Mouse (Mus musculus) intestine, embryonic 14.5 days (tissue): ENCODE data around the gene Smad6. TPM values are rescaled to one million over a fixed set of nuclear protein-coding genes. Genes with fewer than 3 reads are reported as not detected.
A peak's percentile ranks its signal among the peaks of the same experiment; 100 is the strongest.

ENCODE experiments used
- ATAC-seq: fragments of 200-750 bp; cut with Nextera tagmentation; replicated peaks from 2 replicates; pipeline ENCODE4 v1.8.0; 2017; ENCODE audit warnings: low read depth, moderate number of reproducible peaks, moderate TSS enrichment, moderate library complexity; ENCODE audit not compliant: low FRiP score, low TSS enrichment
- DNase-seq: peaks from one replicate; pipeline ENCODE4 v3.0.0-alpha.2; 2018; ENCODE audit warnings: low spot score
- H3K27ac ChIP-seq: fragments of 300-500 bp; sonication (generic); 2 replicates; pipeline ENCODE4 v1.5.1; 2014; ENCODE audit warnings: low read depth, mild to moderate bottlenecking, control low read depth
- H3K27me3 ChIP-seq: fragments of 300-500 bp; sonication (generic); replicated peaks from 2 replicates; pipeline ENCODE4 v1.6.1; 2014; ENCODE audit warnings: low read length, control low read depth; ENCODE audit not compliant: control insufficient read depth, insufficient read depth
- H3K36me3 ChIP-seq: fragments of 300-500 bp; sonication (generic); 2 replicates; pipeline ENCODE4 v1.6.1; 2014; ENCODE audit warnings: low read length, control low read depth; ENCODE audit not compliant: control insufficient read depth, insufficient read depth
- H3K4me1 ChIP-seq: fragments of 300-500 bp; sonication (generic); replicated peaks from 2 replicates; pipeline ENCODE4 v1.6.1; 2014; ENCODE audit warnings: low read length, control low read depth, mixed read lengths; ENCODE audit not compliant: control insufficient read depth, insufficient read depth
- H3K4me2 ChIP-seq: fragments of 300-500 bp; sonication (generic); 2 replicates; pipeline ENCODE4 v1.6.1; 2014; ENCODE audit warnings: low read length
- H3K4me3 ChIP-seq: fragments of 300-500 bp; sonication (generic); 2 replicates; pipeline ENCODE4 v1.5.1; 2014; ENCODE audit warnings: low read depth, low read length, control low read depth, mixed read lengths
- H3K9ac ChIP-seq: fragments of 300-500 bp; sonication (generic); 2 replicates; pipeline ENCODE4 v1.6.1; 2014; ENCODE audit warnings: mild to moderate bottlenecking, low read length
- H3K9me3 ChIP-seq: fragments of 300-500 bp; sonication (generic); 2 replicates; pipeline ENCODE4 v1.6.1; 2016; ENCODE audit warnings: low read length, control low read depth; ENCODE audit not compliant: control insufficient read depth
- WGBS: fragments of 180-500 bp; shearing (Covaris S2); extraction: QIAGEN DNeasy Blood & Tissue Kit; methylation state at CpG from one replicate; pipeline ENCODE4 v1.1.7; 2014; 5-methylcytosine and 5-hydroxymethylcytosine counted together
- polyA plus RNA-seq: library from polyadenylated mRNA; unstranded; fragments of >200 nt; fragmentation: Nextera tagmentation; extraction: Ambion mirVana; gene quantifications from 2 replicates; pipeline ENCODE4 v1.2.1, GENCODE M21; 2014

Gene Smad6
- polyA plus RNA-seq, 1 experiment from 2014 or later = 9.3 TPM

DNA sequence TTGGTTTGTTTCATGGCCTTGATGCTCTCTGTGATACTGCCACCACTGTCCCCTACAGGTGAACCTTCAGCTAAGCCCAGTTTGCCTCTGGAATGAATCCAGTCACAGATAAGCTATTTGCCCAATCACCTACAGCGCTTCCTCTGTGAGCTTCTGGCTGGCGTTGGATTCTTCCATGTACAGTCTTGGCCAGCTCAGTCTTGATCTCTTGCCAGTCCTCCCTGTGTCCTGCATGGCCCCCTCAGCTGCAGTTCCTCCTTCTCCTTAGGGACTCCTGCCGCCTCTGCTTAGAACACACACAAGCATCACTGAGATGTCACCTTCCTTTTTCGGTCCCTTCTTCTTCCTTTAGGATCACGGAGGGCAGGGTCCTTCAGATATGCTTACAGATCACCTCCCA, 85.6 kb downstream of the Smad6 start:
- no peak for DNase-seq

DNA sequence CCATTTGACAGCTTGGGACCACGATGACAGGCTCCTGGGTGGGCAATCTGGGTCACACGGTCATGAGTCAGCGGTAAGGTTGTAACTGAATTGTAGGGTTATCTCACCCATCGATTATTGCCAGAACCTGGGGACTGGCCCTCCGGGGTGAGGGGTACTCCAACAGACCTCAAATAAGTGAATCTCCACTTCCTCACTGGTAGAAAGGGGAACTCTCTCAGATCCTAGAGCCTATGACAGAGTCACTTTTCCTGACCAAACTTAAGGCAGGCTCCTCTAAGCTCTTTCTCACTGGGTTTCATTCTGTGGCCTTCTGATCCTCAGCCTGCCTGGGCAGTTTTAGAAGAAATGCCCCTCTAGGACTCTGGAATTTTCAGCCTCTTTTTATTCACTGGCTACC, 88.8 kb downstream of the Smad6 start:
- 21% methylated on average over 5 of the region's 5 CpGs for WGBS
- Histone ChIP-seq H3K27me3 (no peaks in the 10 kb centered on the region), H3K4me3 (no peak overlapping the region), H3K9ac (no peak overlapping the region), H3K4me1 (peaks cover 8% of the 10 kb centered on the region), H3K27ac (no peak overlapping the region), H3K4me2 (no peak overlapping the region), H3K9me3 (no peaks in the 10 kb centered on the region), H3K36me3 (no peaks in the 10 kb centered on the region)
- ATAC-seq (no peak), DNase-seq (no peak)

More for the DNA sequence above, 85.6 kb downstream of the Smad6 start:
- no peak for ATAC-seq
- Histone ChIP-seq H3K9me3 (no peaks in the 10 kb centered on the region), H3K9ac (no peak overlapping the region), H3K27me3 (no peaks in the 10 kb centered on the region), H3K36me3 (no peaks in the 10 kb centered on the region), H3K27ac (no peak overlapping the region), H3K4me3 (no peak overlapping the region), H3K4me1 (peaks cover 2% of the 10 kb centered on the region; the same call in 1 of the 2 replicates), H3K4me2 (no peak overlapping the region)
- WGBS = 78% methylated on average over 5 of the region's 5 CpGs

DNA sequence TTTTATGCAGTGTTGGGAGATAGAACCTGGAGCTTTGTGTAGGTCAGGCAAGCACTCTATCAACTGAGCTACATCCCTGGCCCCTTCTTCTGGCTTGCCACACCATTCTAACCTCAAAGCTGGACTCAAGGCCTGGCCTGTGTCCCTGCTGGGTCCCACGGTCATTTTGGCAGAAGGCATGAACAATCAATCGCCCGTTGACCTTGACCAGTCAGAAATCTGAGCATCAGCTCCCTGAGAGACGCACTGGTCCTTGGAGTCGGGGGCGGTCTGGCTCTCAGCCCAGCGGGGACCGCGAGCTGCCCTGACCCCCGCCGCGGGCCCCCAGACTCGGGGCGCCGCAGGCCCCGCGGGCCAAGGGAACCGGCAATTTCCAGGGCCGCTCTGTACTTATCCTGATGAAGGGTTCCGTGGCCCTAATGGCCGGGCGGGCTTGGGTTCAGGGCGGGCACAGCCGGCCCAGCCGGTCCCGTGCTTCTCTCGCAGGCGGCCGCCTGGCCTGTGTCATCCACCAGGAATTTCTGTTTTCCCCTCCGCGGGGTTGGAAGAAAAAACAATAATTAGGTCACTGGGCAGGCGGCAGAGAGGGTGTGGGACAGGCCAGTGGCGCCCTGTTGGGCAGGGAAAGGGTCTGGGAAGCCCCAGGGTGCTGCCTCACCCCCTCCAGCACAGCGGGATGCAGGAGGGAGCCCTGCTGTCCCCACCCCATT, 94.4 kb downstream of the Smad6 start:
- Histone ChIP-seq H3K9me3 (no peaks in the 10 kb centered on the region), H3K4me1 (peaks cover 29% of the 10 kb centered on the region), H3K9ac (peak overlapping the region; percentile 45), H3K4me2 (peak overlapping the region; percentile 62), H3K4me3 (peak overlapping the region; percentile 16), H3K27me3 (no peaks in the 10 kb centered on the region), H3K36me3 (no peaks in the 10 kb centered on the region), H3K27ac (no peak overlapping the region)
- DNase-seq = peak; percentile 71
- WGBS = 4% methylated on average over 34 of the region's 34 CpGs
- ATAC-seq = peak; percentile 56

DNA sequence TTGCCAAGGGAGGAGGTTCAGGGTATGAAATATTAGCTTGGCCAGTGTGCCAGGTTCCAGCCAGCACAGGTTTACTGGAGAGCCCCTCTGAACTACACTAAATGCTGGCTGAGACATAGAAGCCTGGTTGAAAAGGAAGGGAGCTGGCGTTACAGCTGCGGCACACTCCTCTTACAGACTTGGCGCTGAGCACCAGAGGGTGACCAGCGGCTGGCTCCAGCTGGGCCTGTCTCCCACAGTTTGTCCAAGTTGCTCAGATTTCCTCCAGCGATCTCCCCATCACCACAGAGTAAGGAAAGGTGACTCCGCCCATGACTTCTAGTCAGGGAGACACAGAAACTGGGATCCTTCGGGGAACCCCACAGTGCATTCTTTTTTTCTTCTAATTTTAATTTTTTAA, 95.5 kb downstream of the Smad6 start:
- Histone ChIP-seq H3K4me3 (no peak overlapping the region), H3K9ac (no peak overlapping the region), H3K4me2 (no peak overlapping the region), H3K36me3 (no peaks in the 10 kb centered on the region), H3K4me1 (peaks cover 29% of the 10 kb centered on the region), H3K9me3 (no peaks in the 10 kb centered on the region), H3K27me3 (no peaks in the 10 kb centered on the region), H3K27ac (no peak overlapping the region)
- no peak for ATAC-seq
- 66% methylated on average over 7 of the region's 7 CpGs for WGBS
- DNase-seq = no peak

DNA sequence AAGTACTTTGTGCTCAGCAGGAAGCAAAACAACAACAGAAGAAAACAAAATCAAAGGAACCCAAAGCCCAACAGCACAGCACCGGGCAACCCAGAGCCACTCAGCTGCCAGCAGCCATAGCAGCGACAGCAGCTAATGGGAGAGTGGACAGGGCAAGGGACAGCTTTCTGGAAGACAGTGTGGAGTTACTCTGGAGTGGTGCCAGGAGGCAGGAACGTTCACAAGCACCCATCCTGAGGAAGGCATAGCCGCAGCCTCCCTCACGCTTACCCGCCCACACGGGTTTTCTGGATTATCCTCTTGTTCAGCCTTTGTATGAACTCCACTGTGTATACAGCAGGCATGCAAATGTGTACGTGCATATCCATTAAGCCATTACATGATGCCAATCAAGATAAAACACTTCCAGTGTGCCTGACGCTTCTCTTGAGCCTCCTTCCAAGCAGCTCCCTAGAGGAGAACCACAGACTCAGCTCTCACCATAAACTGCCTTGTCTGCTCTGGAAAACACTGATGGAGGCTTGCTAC, 98.6 kb downstream of the Smad6 start:
- Histone ChIP-seq H3K9me3 (no peaks in the 10 kb centered on the region), H3K4me2 (no peak overlapping the region), H3K27ac (no peak overlapping the region), H3K4me1 (peaks cover 22% of the 10 kb centered on the region), H3K36me3 (no peaks in the 10 kb centered on the region), H3K9ac (no peak overlapping the region), H3K27me3 (no peaks in the 10 kb centered on the region), H3K4me3 (no peak overlapping the region)
- no peak for ATAC-seq
- no peak for DNase-seq
- 55% methylated on average over 9 of the region's 9 CpGs for WGBS

DNA sequence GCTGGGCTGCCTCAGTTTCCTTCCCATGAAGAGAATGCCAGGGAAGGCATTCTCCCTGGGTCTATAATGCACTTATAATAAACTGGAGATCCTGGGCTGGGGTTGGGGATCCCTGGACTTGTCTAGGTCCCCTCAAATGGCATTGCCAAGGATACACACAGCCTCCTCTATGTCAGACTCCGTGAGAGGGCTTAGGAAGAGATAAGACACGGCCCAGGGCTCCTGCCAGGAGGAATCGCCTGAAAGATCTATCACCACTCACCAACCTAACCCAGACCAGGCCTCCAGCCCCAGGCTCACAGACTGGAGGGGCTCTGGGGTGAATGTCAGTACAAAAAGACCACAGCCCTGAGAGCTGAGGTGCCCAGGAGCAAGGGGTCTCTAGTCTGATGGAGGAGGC, 102.2 kb downstream of the Smad6 start:
- H3K27ac ChIP-seq = no peak overlapping the region
- H3K4me1 ChIP-seq = peaks cover 10% of the 10 kb centered on the region

DNA sequence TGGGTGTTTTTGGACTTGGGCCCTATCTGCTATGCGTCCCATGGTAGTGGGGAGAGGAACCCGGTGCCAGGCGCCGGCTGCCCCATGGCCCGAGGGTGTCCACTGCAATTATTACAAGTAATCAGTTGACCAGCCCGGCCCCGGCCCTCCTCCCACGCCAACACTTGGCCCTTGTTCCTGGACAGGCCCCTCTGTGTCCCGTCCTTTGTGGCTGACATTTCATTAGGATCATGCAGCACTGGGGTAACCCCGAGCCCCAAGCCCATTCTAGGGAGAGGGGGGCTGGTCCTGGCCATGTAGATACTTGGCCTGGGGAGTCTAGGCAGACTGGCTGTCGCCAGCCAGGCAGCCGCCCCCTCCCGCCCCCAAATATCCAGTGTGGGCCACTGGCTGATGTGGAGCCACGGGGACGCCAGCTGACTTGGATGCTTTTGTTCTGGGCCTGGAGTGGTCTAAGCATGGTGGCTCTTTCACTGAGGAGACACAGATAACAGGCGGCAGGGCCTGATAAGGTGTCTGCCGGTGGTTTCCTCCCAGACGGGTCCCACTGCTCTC, 102.8 kb downstream of the Smad6 start:
- Histone ChIP-seq H3K4me1 (peaks cover 14% of the 10 kb centered on the region), H3K36me3 (no peaks in the 10 kb centered on the region), H3K27me3 (no peaks in the 10 kb centered on the region), H3K4me2 (no peak overlapping the region), H3K4me3 (no peak overlapping the region), H3K27ac (no peak overlapping the region), H3K9me3 (no peaks in the 10 kb centered on the region), H3K9ac (no peak overlapping the region)
- ATAC-seq (no peak), DNase-seq (no peak)
- WGBS = 74% methylated on average over 18 of the region's 18 CpGs

More for the DNA sequence above, 102.2 kb downstream of the Smad6 start:
- Histone ChIP-seq H3K9ac (no peak overlapping the region), H3K9me3 (no peaks in the 10 kb centered on the region), H3K36me3 (no peaks in the 10 kb centered on the region), H3K4me3 (no peak overlapping the region), H3K4me2 (no peak overlapping the region), H3K27me3 (no peaks in the 10 kb centered on the region)
- ATAC-seq (no peak), DNase-seq (no peak)
- 56% methylated on average over 3 of the region's 3 CpGs for WGBS

DNA sequence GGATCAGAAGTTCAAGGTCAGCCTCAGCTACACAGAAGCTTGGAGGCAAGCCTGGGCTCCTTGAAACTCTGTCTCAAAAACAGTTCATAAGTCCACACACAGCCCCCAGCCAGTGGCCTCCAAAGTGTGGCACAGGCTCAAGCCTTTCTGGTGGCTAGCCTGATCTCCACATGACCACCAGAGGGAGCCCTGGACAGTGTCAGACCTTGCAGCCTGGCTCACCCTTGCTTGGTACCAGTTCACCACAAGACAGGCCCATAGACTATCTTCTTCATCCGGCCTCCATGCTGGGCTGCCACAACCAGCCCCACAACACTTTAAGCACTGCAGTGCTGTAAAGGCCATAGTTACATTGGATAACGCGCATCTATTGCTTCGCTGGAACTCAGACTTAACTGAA, 103.6 kb downstream of the Smad6 start:
- no peaks in the 10 kb centered on the region for H3K36me3 ChIP-seq
- WGBS = 72% methylated on average over 4 of the region's 4 CpGs
- H3K27me3 ChIP-seq = no peaks in the 10 kb centered on the region
- ATAC-seq (0 out of 2 replicates have a peak, but pooled peaks have one; percentile 40), DNase-seq (peak; percentile 82)
- no peak overlapping the region for H3K4me3 ChIP-seq
- peaks cover 13% of the 10 kb centered on the region for H3K4me1 ChIP-seq
- H3K9me3 ChIP-seq = no peaks in the 10 kb centered on the region
- H3K4me2 ChIP-seq = no peak overlapping the region
- no peak overlapping the region for H3K9ac ChIP-seq
- H3K27ac ChIP-seq = no peak overlapping the region

DNA sequence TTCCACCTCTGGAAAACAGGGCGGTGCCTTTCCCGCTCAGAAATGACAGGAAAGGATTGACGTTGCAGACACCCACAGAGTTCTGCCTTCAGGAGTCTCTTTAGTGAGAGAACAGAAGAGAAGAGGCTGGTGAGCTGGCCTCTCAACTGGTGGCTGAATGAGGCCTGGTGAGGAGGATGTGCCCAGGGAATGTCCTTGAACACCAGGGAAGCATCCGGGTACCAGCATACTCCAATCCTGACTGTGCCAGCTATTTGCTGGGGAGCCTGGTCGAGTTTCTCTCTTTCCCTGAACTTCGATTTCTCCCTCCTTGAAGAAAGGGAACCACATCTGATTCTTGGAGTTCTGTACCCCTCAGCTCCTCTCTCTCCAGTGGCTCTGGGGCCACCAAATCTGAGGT, 105.4 kb downstream of the Smad6 start:
- 74% methylated on average over 6 of the region's 6 CpGs for WGBS
- Histone ChIP-seq H3K9ac (no peak overlapping the region), H3K4me2 (no peak overlapping the region), H3K4me1 (peaks cover 14% of the 10 kb centered on the region), H3K36me3 (no peaks in the 10 kb centered on the region), H3K4me3 (no peak overlapping the region), H3K27me3 (no peaks in the 10 kb centered on the region), H3K27ac (no peak overlapping the region), H3K9me3 (no peaks in the 10 kb centered on the region)
- ATAC-seq = no peak
- DNase-seq = no peak
